Mouse (Mus musculus) Patski (cell line): ENCODE data around the gene Rhot2. TPM values are rescaled to one million over a fixed set of nuclear protein-coding genes. Genes with fewer than 3 reads are reported as not detected.

Experiments used
- ATAC-seq: fragments of 100-300 bp; one replicate; pipeline ENCODE4 v1.8.0; 2021
- CTCF ChIA-PET: fragments of 350-600 bp; sonication (Branson Sonifier 250); formaldehyde crosslinking; loops from one replicate; lab custom pipeline; 2022; ENCODE audit warnings: inconsistent platforms; lab: Charles Lee
- POLR2A ChIA-PET: fragments of 350-600 bp; sonication (Branson Sonifier 250); formaldehyde crosslinking; loops from one replicate; lab custom pipeline; 2022; ENCODE audit warnings: antibody characterized with exemption, inconsistent platforms; lab: Charles Lee
- DNase-seq: peaks from one replicate; pipeline ENCODE4 v3.0.0-alpha.2; 2011; ENCODE audit warnings: low read depth, low spot score
- H3K27me3 ChIP-seq: fragments of 371-371 bp; one replicate; pipeline ENCODE4 v1.5.1; 2021
- CTCF ChIP-seq: fragments of 100-300 bp; IDR thresholded peaks from one replicate; pipeline ENCODE4 v1.5.1; 2021
- in situ Hi-C: fragments of 300-500 bp; cut with MboI; formaldehyde crosslinking; loops from 3 replicates; pipeline ENCODE4 v1.11.1; 2018; ENCODE audit warnings: low pct_unique_long_range_greater_than_20kb, mixed read lengths
- polyA plus RNA-seq: library from polyadenylated mRNA; unstranded; gene quantifications from one replicate; pipeline ENCODE4 v1.2.3, GENCODE M21; 2021

Gene Rhot2
- polyA plus RNA-seq, 1 experiment from 2014 or later, result 96.4 TPM

DNA sequence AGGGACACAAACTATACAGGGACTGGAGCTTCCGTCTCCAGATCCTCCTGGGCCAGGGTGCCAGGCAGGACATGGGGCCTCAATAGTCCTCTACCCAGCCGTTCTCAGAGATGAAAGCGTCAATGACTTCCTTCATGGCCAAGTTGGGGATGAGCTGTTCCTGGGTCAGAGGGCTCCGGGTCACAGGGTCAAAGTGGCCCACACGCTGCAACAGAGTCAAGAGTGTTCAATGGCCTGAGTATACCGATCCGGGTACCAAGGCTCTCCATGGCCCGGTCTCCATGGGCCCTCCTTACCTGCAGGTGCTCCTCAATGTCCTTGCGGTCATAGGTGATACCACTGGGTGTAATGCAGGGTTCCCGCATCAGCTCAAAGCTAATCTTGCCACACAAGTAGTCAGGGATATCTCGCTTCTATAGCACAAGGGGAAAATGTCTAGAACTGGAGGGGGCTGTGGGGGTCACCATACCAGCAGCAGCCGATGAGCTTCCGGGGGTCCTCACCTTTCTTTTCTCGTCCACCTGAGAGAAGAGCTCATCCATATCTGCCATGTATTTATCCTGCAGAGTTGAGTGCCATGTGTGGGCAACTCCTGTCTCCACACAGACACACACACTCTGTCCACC, 13.7 kb downstream of the Rhot2 start:
- no peak for TF ChIP-seq CTCF
- POLR2A ChIA-PET, result interaction anchor here (1.2 to 2.5 kb wide), 2 partner anchors 7 to 14 kb away, joined by 6 to 11 read pairs; partner anchors contain the start of gene Wdr24
- DNase-seq, result no peak
- no peaks in the 10 kb centered on the region for H3K27me3 ChIP-seq
- CTCF ChIA-PET, result interaction anchor here (2.1 kb wide), 1 partner anchor 8 kb away, joined by 8 read pairs; the partner anchor contains the start of gene Wdr24
- in situ Hi-C loops, result no loop called here
- no peak for ATAC-seq

DNA sequence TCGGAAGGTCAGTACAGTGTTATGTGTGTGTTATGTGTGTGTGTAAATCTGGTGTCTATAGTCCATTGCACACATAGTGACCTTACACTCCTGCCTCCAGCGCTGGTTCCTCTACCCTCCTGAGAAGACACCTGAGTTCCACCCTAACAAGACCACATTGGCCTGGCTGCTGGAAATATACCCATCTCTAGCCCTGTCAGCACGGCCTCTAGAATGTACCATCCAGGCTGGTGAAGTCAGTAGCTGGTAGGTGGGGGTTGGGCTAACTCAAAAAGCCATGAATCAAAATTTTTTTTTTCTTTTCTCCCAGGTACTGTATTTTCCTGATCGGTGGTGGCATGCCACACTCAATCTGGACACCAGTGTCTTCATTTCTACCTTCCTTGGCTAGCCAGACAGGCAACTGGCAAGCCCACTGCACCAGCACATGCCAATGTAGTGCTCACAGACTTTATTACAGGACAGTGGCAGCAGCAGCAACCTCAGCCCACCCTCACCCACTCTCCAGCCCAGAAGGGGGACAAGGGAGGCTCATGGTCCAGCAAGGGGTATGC, 14.4 kb downstream of the Rhot2 start:
- CTCF ChIA-PET, result no interaction called here
- H3K27me3 ChIP-seq, result no peaks in the 10 kb centered on the region
- TF ChIP-seq CTCF, result no peak
- DNase-seq (no peak), ATAC-seq (no peak)
- POLR2A ChIA-PET, result no interaction called here
- in situ Hi-C loops, result no loop called here

DNA sequence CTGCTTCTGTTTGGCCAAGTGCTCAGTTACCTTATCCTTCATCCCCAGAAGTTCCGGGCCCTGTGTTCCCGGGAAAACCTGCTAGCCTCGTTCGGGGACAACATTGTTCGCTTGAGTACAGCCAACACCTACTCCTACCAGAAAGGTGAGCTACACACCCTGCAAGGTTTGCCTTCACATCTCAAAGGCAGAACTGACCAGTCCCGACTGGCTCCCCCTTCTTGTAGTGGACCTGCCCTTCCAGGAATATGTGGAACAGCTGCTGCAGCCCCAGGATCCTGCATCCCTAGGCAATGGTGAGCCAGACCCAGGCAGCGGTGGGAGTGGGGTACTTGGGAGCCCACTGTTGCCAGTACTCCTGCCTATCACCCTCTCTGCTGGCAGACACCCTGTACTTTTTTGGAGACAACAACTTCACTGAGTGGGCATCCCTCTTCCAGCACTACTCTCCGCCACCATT, 15.1 kb downstream of the Rhot2 start:
- in situ Hi-C loops, result no loop called here
- CTCF ChIA-PET, result no interaction called here
- POLR2A ChIA-PET, result no interaction called here
- no peaks in the 10 kb centered on the region for H3K27me3 ChIP-seq
- TF ChIP-seq CTCF, result no peak
- ATAC-seq (no peak), DNase-seq (no peak)

DNA sequence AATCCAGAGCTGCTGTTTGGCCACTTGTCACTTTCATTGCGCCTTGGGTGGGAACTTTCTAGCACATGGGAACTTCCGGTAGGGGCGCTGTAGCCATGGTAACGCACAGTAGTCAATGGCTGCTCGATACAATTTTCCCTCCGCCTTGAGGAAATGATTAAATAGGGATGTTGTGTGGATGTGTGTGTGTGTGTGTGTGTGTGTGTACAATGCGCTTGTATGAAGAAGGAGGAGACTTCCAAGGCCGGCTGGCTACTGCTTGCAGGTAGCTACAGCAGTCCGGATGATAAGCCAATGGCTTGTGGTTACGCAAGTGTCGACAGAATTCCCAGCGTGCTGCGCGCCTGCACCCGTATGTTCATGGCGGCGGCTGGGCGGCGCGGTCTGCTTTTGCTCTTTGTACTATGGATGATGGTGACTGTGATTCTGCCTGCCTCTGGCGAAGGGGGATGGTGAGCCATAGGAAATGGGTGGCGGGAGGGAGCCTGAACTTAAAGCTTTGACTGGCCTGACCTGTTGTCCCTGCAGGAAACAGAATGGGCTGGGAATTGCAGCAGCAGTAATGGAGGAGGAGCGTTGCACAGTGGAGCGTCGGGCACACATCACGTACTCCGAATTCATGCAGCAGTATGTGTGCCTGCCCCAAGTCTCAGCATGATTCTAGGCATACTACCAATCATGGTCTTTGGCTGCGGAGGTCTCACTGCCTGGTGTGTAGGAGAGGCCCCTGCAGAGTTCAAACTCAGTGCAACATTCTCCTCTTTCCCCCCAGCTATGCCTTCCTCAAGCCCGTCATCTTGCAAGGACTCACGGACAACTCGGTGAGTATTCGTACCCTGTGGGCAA, 15.7 kb downstream of the Rhot2 start, which contains the start of gene Jmjd8:
Gene Jmjd8, plus strand, starts transcription at position 156 of the 846 bp plus-strand sequence.
- TF ChIP-seq CTCF, result no peak
- in situ Hi-C loops, result no loop called here
- CTCF ChIA-PET, result no interaction called here
- ATAC-seq, result no peak
- POLR2A ChIA-PET, result interaction anchor here (1.1 kb wide), 1 partner anchor 46 kb away, joined by 3 read pairs; the partner anchor contains the start of gene Mettl26
- H3K27me3 ChIP-seq, result no peaks in the 10 kb centered on the region
- DNase-seq, result no peak

DNA sequence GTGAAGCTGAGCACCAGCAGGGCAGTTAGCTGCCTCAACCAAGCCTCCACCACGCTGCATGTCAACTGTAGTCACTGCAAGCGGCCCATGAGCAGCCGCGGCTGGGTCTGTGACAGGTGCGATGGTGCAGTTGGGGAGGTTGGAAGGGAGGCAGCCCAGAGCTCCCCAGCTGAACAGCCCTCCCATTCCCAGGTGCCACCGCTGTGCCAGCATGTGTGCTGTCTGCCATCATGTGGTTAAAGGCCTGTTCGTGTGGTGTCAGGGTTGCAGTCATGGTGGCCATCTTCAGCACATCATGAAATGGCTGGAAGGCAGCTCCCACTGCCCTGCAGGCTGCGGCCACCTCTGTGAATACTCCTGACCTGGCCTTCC, 16.4 kb downstream of the Rhot2 start:
- H3K27me3 ChIP-seq, result no peaks in the 10 kb centered on the region
- TF ChIP-seq CTCF, result no peak
- in situ Hi-C loops, result no loop called here
- DNase-seq (no peak), ATAC-seq (no peak)
- POLR2A ChIA-PET, result interaction anchor here (0.7 to 1.1 kb wide), 2 partner anchors 9 to 46 kb away, joined by 3 to 4 read pairs; partner anchors contain the start of genes Mettl26 and Rhbdl1
- CTCF ChIA-PET, result no interaction called here

DNA sequence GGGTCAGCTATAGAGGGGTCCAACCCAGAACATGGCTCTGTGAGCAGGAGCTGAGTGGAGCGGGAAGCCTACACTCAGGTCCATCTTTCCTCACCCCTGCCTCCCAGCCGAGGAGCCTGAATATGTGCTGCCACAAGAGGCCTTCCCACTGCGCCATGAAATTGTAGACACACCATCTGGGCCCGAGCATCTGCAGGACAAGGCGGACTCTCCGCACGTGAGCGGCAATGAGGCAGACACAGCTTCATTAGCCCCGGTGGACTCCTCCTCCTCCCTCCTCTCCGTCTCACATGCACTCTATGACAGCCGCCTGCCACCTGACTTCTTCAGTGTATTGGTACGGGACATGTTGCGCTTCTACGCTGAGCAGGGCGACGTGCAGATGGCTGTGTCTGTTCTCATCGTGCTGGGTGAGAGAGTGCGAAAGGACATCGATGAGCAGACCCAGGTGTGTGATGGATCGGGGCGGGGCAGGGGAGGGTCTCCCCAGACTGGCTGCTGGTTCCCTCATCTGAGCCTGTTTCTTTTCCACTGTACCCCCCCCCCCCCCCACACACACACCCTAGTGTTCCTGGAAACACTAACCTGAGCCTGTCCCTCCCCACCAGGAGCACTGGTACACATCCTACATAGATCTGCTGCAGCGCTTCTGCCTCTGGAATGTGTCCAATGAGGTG, 17.0 kb downstream of the Rhot2 start:
- H3K27me3 ChIP-seq, result no peaks in the 10 kb centered on the region
- ChIA-PET CTCF (no interaction called here), POLR2A (interaction anchor here (0.7 to 1.1 kb wide), 2 partner anchors 9 to 47 kb away, joined by 3 to 4 read pairs; partner anchors contain the start of genes Mettl26 and Rhbdl1)
- in situ Hi-C loops, result no loop called here
- DNase-seq, result no peak
- no peak for TF ChIP-seq CTCF
- no peak for ATAC-seq

DNA sequence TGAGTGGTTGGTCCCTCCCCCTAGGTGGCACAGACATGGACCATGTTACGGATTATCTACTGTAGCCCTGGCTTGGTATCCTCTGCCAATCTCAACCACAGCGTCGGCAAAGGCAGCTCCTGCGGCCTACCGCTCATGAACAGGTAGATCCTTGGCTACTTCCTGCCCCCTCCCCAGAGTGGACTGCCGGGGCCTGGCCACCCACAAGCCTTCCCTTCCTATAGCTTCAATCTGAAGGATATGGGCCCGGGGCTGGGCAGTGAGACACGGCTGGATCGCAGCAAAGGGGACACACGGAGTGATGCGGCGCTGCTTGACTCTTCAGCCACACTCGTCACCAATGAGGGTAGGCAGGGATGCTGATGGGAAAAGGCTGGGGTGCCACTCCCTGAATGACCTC, 17.6 kb downstream of the Rhot2 start:
- ATAC-seq (no peak), DNase-seq (no peak)
- no peaks in the 10 kb centered on the region for H3K27me3 ChIP-seq
- ChIA-PET CTCF (no interaction called here), POLR2A (no interaction called here)
- in situ Hi-C loops, result no loop called here
- no peak for TF ChIP-seq CTCF

DNA sequence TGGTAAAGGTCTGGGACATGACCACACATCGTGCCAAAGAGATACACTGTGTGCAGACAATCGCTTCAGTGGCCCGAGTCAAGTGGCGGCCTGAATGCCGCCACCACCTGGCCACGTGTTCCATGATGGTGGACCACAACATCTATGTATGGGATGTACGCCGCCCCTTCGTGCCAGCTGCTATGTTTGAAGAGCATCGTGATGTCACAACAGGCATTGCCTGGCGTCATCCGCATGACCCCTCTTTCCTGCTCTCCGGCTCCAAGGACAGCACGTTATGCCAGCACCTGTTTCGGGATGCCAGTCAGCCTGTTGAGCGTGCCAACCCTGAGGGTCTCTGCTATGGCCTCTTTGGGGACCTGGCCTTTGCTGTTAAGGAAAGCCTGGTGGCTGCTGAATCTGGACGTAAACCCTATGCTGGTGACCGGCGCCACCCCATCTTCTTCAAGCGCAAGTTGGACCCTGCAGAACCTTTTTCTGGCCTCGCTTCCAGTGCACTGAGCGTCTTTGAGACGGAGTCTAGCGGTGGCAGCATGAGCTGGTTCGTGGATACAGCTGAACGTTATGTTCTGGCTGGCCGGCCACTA, 18.6 kb downstream of the Rhot2 start:
- in situ Hi-C loops, result no loop called here
- no peaks in the 10 kb centered on the region for H3K27me3 ChIP-seq
- CTCF ChIA-PET, result no interaction called here
- DNase-seq (no peak), ATAC-seq (no peak)
- TF ChIP-seq CTCF, result no peak
- POLR2A ChIA-PET, result interaction anchor here (1.2 kb wide), 1 partner anchor 12 kb away, joined by 3 read pairs; the partner anchor contains the start of gene Rhbdl1

DNA sequence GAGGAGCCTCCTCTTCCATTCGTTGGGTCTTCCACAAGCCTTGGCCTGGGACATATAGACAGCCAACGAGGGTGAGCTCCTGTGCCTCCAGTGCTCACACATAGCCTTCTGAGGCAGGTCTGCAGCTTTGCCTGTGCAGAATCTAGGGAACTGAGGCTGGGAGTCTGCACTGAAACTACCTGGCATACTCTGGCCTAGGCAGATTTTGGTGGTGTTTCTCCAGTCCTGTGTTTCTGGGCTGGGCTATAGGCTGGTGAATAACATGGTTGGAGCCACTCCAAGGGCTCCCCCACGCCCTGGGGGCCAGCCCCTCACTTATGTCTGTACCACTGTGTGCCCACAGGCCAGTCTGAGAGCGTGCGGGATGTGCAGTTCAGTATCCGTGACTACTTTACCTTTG, 19.3 kb downstream of the Rhot2 start:
- H3K27me3 ChIP-seq, result no peaks in the 10 kb centered on the region
- POLR2A ChIA-PET, result interaction anchor here (0.6 to 1.2 kb wide), 3 partner anchors 12 to 22 kb away, joined by 3 read pairs; partner anchors contain the start of gene Rhbdl1
- in situ Hi-C loops, result no loop called here
- no peak for ATAC-seq
- no peak for DNase-seq
- TF ChIP-seq CTCF, result no peak
- CTCF ChIA-PET, result no interaction called here
